In the genomic region with DNA sequence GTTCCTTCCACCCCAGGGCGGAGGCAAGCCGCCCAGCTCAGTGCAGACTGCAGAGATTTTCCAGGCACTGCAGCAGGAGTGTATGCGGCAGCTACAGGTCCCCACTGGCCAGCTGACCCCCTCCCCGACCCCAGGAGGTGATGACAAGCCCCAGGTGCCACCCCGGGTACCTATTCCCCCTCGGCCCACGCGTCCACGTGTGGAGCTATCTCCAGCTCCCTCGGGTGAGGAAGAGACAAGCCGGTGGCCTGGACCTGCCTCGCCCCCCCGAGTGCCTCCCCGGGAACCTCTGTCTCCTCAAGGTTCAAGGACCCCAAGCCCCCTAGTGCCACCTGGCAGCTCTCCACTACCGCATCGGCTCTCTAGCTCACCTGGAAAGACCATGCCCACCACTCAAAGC, we compare ENCODE assay signal across 26 mouse cellular contexts. TPM values are rescaled to one million over a fixed set of nuclear protein-coding genes. Genes with fewer than 3 reads are reported as not detected.
A peak's percentile ranks its signal among the peaks of the same experiment; 100 is the strongest.
DNase-seq lines count a peak whose midpoint lies in the region; ATAC-seq and TF ChIP-seq lines count a peak whose summit lies in the region.
"Had no signal": no experiment of that assay in that cellular context is flagged by ENCODE, and none has a peak within 500 bp of the region (broad histone marks: within the 10 kb centered on the region; RNA-seq: fewer than 3 reads in every experiment).

No protein-coding gene starts in this region.

- WGBS in heart, embryonic 10.5 days: 90% methylated on average over 16 of the region's 16 CpGs
- WGBS in heart, embryonic 12.5 days: 83% methylated on average over 16 of the region's 16 CpGs

- H3K27ac ChIP-seq in gastrocnemius, adult 2 months: no peak overlapping the region
- H3K27ac ChIP-seq in heart, embryonic 10.5 days: 0 out of 2 replicates have a peak overlapping the region, but pooled peaks have one; percentile 38
- H3K27ac ChIP-seq in heart, embryonic 12.5 days (ENCODE audit: poor library complexity, severe bottlenecking): no peak overlapping the region
- H3K27ac ChIP-seq: embryonic facial prominence, embryonic 12.5 days; embryonic facial prominence, embryonic 15.5 days; heart, adult 2 months; hindbrain, embryonic 10.5 days; hindbrain, embryonic 13.5 days; intestine, embryonic 15.5 days had no signal

- H3K4me3 ChIP-seq in gastrocnemius, adult 2 months: no peak overlapping the region
- H3K4me3 ChIP-seq in heart, embryonic 10.5 days: no peak overlapping the region
- no peak overlapping the region for H3K4me3 ChIP-seq in heart, embryonic 12.5 days
- H3K4me3 ChIP-seq: embryonic facial prominence, embryonic 12.5 days; embryonic facial prominence, embryonic 15.5 days; heart, adult 2 months; hindbrain, embryonic 10.5 days; hindbrain, embryonic 13.5 days; intestine, embryonic 15.5 days had no signal

- peaks cover 70% of the 10 kb centered on the region for H3K36me3 ChIP-seq in heart, embryonic 10.5 days
- peaks cover 65% of the 10 kb centered on the region for H3K36me3 ChIP-seq in heart, embryonic 12.5 days

- TF ChIP-seq CTCF in gastrocnemius, adult 2 months (IDR thresholded peaks at IDR 0.05): no peak

- peaks cover 30% of the 10 kb centered on the region for H3K4me1 ChIP-seq in heart, embryonic 10.5 days
- peaks cover 19% of the 10 kb centered on the region for H3K4me1 ChIP-seq in heart, embryonic 12.5 days (replicated peaks)
- H3K4me1 ChIP-seq: embryonic facial prominence, embryonic 12.5 days; embryonic facial prominence, embryonic 15.5 days had no signal

- peaks cover 47% of the 10 kb centered on the region for H3K27me3 ChIP-seq in heart, embryonic 10.5 days (ENCODE audit: insufficient read depth, poor library complexity, severe bottlenecking)
- peaks cover 5% of the 10 kb centered on the region; the same call in 1 of the 2 replicates for H3K27me3 ChIP-seq in heart, embryonic 12.5 days (replicated peaks)
- H3K27me3 ChIP-seq: embryonic facial prominence, embryonic 12.5 days; embryonic facial prominence, embryonic 15.5 days; hindbrain, embryonic 13.5 days; intestine, embryonic 15.5 days; Patski had no signal

- no peak for ATAC-seq in heart, embryonic 12.5 days (ENCODE audit: insufficient number of reproducible peaks, low FRiP score)
- ATAC-seq: forebrain, embryonic 14.5 days; forebrain, postnatal 0 days; hindbrain, embryonic 16.5 days; intestine, embryonic 15.5 days; Patski had no signal

- H3K9ac ChIP-seq in heart, embryonic 12.5 days: no peak overlapping the region
- H3K9ac ChIP-seq: embryonic facial prominence, embryonic 12.5 days; embryonic facial prominence, embryonic 15.5 days; forebrain, postnatal 0 days; hindbrain, embryonic 13.5 days; intestine, embryonic 15.5 days had no signal

- intact Hi-C loops in gastrocnemius, adult 2 months (cut with DNase I): no loop called here

- no peak overlapping the region for H3K4me2 ChIP-seq in heart, embryonic 12.5 days
- H3K4me2 ChIP-seq: embryonic facial prominence, embryonic 12.5 days; embryonic facial prominence, embryonic 15.5 days; hindbrain, embryonic 13.5 days; intestine, embryonic 15.5 days had no signal

- peak; percentile 34 for DNase-seq in gastrocnemius, adult 2 months
- DNase-seq in gastrocnemius, postnatal 10 days: no peak
- DNase-seq in heart, embryonic 10.5 days (ENCODE audit: low spot score): no peak
- peak; percentile 53 for DNase-seq in testis, postnatal 10 days (ENCODE audit: low spot score)
- no peak for DNase-seq in testis, postnatal 14 days (ENCODE audit: low spot score)
- peak; percentile 7 for DNase-seq in urinary bladder, postnatal 14 days (ENCODE audit: low spot score)
- DNase-seq in urinary bladder, postnatal 36 days (ENCODE audit: low spot score in 2 of 2): no peak
- DNase-seq: adrenal gland, postnatal 10 days; adrenal gland, postnatal 36 days; cerebellum, adult 2 months; forebrain, postnatal 0 days; heart, adult 2 months had no signal

- H3K9me3 ChIP-seq in heart, embryonic 10.5 days: no peaks in the 10 kb centered on the region
- no peaks in the 10 kb centered on the region for H3K9me3 ChIP-seq in heart, embryonic 12.5 days (replicated peaks)
- H3K9me3 ChIP-seq: embryonic facial prominence, embryonic 12.5 days; embryonic facial prominence, embryonic 15.5 days; G1E; hindbrain, embryonic 10.5 days; hindbrain, embryonic 13.5 days; intestine, embryonic 15.5 days had no signal

RNA-seq across cellular contexts. Expression of a gene that starts 36.3 kb away (rescaled TPM):
- total RNA-seq in gastrocnemius, adult 2 months (2021): 10 to 100 TPM; 48.4 to 54.4 TPM
- total RNA-seq in gastrocnemius, postnatal 10 days (2021): 10 to 100 TPM; 51.6 to 82.2 TPM
- polyA plus RNA-seq in heart, embryonic 10.5 days (2016; fragmentation: Nextera tagmentation; extraction: Ambion mirVana): 6.5 and 9.2 TPM in 2 replicates
- 6.7 and 8.4 TPM in 2 replicates for polyA plus RNA-seq in heart, embryonic 12.5 days (2016; fragmentation: Nextera tagmentation; extraction: Ambion mirVana)

RNA-seq across cellular contexts. Expression of a gene that starts 55.7 kb away (rescaled TPM):
- total RNA-seq in gastrocnemius, adult 2 months (2021): under 1 TPM in 1 of 2 experiments, not detected in 1; 0.22 TPM
- under 1 TPM; 0.07 to 0.47 TPM for total RNA-seq in gastrocnemius, postnatal 10 days (2021)
- 0.31 and 0.79 TPM in 2 replicates for polyA plus RNA-seq in heart, embryonic 10.5 days (2016; fragmentation: Nextera tagmentation; extraction: Ambion mirVana)
- 0.13 and 0.17 TPM in 2 replicates for polyA plus RNA-seq in heart, embryonic 12.5 days (2016; fragmentation: Nextera tagmentation; extraction: Ambion mirVana)
- total RNA-seq: adrenal gland, adult 18-20 months; adrenal gland, postnatal 36 days; common myeloid progenitor, adult 5-6 weeks; forebrain, postnatal 0 days had no signal
- polyA plus RNA-seq: forebrain, embryonic 14.5 days; forebrain, postnatal 0 days; G1E; heart, embryonic 14.5 days; heart, postnatal 0 days; hindbrain, embryonic 13.5 days; hindbrain, embryonic 16.5 days; Patski had no signal

Comparison
In these comparisons a context has a peak if more than half of its experiments do, and no peak if none do; other contexts are left out.
1. DNase-seq: peak in gastrocnemius, adult 2 months (single experiment), testis, postnatal 10 days (single experiment) and urinary bladder, postnatal 14 days (single experiment); none in gastrocnemius, postnatal 10 days (single experiment), heart, embryonic 10.5 days (single experiment), testis, postnatal 14 days (single experiment) and urinary bladder, postnatal 36 days (0 of 2).